Mouse (Mus musculus): ENCODE results near the gene Tbc1d16.

DNA sequence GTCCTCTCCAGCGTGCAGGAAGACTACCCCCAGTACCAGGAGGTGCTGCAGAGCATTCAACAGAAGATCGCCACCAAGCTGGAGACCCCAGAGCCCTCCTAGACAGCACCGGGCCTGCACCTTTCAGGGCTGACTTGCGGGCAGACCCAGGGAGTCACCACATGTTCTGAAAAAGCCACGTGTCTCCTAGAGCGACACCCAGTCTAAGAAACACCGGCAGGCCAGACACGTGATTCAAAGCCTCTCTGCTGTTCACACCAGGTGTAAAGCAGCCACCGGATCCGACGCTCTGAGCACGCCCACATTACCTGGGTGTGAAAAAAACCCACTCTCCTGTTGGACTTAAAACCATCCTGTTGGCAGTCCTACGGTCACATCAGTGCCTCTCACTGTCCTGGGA, 36.1 kb upstream of the Tbc1d16 start:
- no peak for TF ChIP-seq CTCF (IDR thresholded peaks at IDR 0.05; ENCODE audit: control insufficient read depth, insufficient read depth, low read length)
- no peak for TF ChIP-seq POLR2A (IDR thresholded peaks at IDR 0.05; ENCODE audit: borderline replicate concordance, control insufficient read depth, low read depth, low read length)
